Mouse (Mus musculus) megakaryocyte-erythroid progenitor cell, adult 5-6 weeks (primary cell): ENCODE results near the gene Rabif. TPM values are rescaled to one million over a fixed set of nuclear protein-coding genes. Genes with fewer than 3 reads are reported as not detected.
"Not testable (repeated sequence)": the region's sequence is repeated elsewhere in the genome, so short reads cannot be mapped to it uniquely, and the experiment has no call there.

ENCODE experiments used
- ATAC-seq: replicated peaks from 2 replicates; pipeline ENCODE4 v1.8.0; 2016; ENCODE audit warnings: mild to moderate bottlenecking, inconsistent platforms; ENCODE audit not compliant: severe bottlenecking, poor library complexity, low FRiP score, low TSS enrichment
- total RNA-seq, 2 experiments: library from RNA; stranded (forward) in 1 of 2; stranded (reverse) in 1 of 2; fragments of 200-1000, 215-1000 nt in 1 of 2; fragments of >200 nt in 1 of 2; fragmentation: Nextera tagmentation in 1 of 2; gene quantifications; 2 replicates each; pipeline ENCODE4 v1.2.3; 2014 to 2017

The Rabif gene
- total RNA-seq (2014; fragmentation: Nextera tagmentation) (16.3 and 31.0 TPM in 2 replicates), total RNA-seq (2017) (20.9 and 21.3 TPM in 2 replicates)

- peak; percentile 89 for ATAC-seq
These were observed at the start of gene Rabif for GRCm38 (mm10) chr1:134494428-134495215. TSS of gene Rabif (plus strand) at chr1:134494648.

- ATAC-seq = no peak
These were observed 49.0 kb upstream of the Rabif start for GRCm38 (mm10) chr1:134445418-134445817.

- not testable (repeated sequence) for ATAC-seq
These were observed 45.9 kb upstream of the Rabif start for GRCm38 (mm10) chr1:134448537-134448936.

GRCm38 (mm10) chr1:134450201-134450600 lies 44.2 kb upstream of the Rabif start:
- ATAC-seq = no peak

- peak; percentile 77 for ATAC-seq
These were observed 43.5 kb upstream of the Rabif start for GRCm38 (mm10) chr1:134450986-134451385.

GRCm38 (mm10) chr1:134454904-134455824 lies 39.3 kb upstream of the Rabif start, which contains the start of gene Klhl12:
TSS of gene Klhl12 (plus strand) at chr1:134455531.
- peak; percentile 78 for ATAC-seq

GRCm38 (mm10) chr1:134456060-134456459 lies 38.4 kb upstream of the Rabif start:
- no peak for ATAC-seq

- no peak for ATAC-seq
These were observed 36.2 kb upstream of the Rabif start for GRCm38 (mm10) chr1:134458139-134458727.

- peak; percentile 90 for ATAC-seq
These were observed 33.9 kb upstream of the Rabif start for GRCm38 (mm10) chr1:134460294-134461284.

- peak; percentile 89 for ATAC-seq
These were observed 9.8 kb upstream of the Rabif start for GRCm38 (mm10) chr1:134484623-134485022.

GRCm38 (mm10) chr1:134490903-134491801 lies 3.3 kb upstream of the Rabif start:
- peak; percentile 80 for ATAC-seq

GRCm38 (mm10) chr1:134492276-134492675 lies 2.2 kb upstream of the Rabif start:
- ATAC-seq = no peak

- ATAC-seq = no peak
These were observed 952 bp upstream of the Rabif start for GRCm38 (mm10) chr1:134493496-134493895.

- no peak for ATAC-seq
These were observed 492 bp upstream of the Rabif start for GRCm38 (mm10) chr1:134493956-134494355.

- ATAC-seq = no peak
These were observed 730 bp downstream of the Rabif start for GRCm38 (mm10) chr1:134495216-134495539.

GRCm38 (mm10) chr1:134495991-134496390 lies 1.5 kb downstream of the Rabif start:
- no peak for ATAC-seq

- no peak for ATAC-seq
These were observed 6.5 kb downstream of the Rabif start for GRCm38 (mm10) chr1:134500916-134501315.

- ATAC-seq = no peak
These were observed 11.8 kb downstream of the Rabif start for GRCm38 (mm10) chr1:134506201-134506600.
